Mouse (Mus musculus) bone marrow, adult 2 months (tissue): ENCODE results near the gene Slc44a3. TPM values are rescaled to one million over a fixed set of nuclear protein-coding genes. Genes with fewer than 3 reads are reported as not detected.

ENCODE experiments used
- H3K27ac ChIP-seq: fragments of 200-500 bp; 2 replicates; pipeline ENCODE4 v1.5.1; 2012; ENCODE audit warnings: low read depth, mild to moderate bottlenecking, control low read depth, inconsistent platforms, low read length; ENCODE audit not compliant: control insufficient read depth, poor library complexity, insufficient read depth
- H3K4me1 ChIP-seq: fragments of 200-500 bp; 2 replicates; pipeline ENCODE4 v1.6.1; 2011; ENCODE audit warnings: low read length; ENCODE audit not compliant: control insufficient read depth, insufficient read depth
- H3K4me3 ChIP-seq: fragments of 200-500 bp; replicated peaks from 2 replicates; pipeline ENCODE3; 2011; ENCODE audit warnings: mild to moderate bottlenecking, low read depth, low read length, control low read depth; ENCODE audit not compliant: control insufficient read depth
- CTCF ChIP-seq: fragments of 200-500 bp; IDR thresholded peaks from 2 replicates; pipeline ENCODE4 v1.5.1; 2011; ENCODE audit warnings: low read length, control low read depth; ENCODE audit not compliant: control insufficient read depth, insufficient read depth
- POLR2A ChIP-seq: fragments of 200-500 bp; IDR thresholded peaks from 2 replicates; pipeline ENCODE4 v1.6.1; 2011; ENCODE audit warnings: low read depth, mild to moderate bottlenecking, control low read depth, low read length, borderline replicate concordance; ENCODE audit not compliant: control insufficient read depth
- whole genome bisulfite sequencing: fragments of 180-500 bp; shearing (Covaris S2); methylation state at CpG from one replicate; pipeline ENCODE4 v1.1.7; 2018; 5-methylcytosine and 5-hydroxymethylcytosine counted together
- polyA plus RNA-seq: library from polyadenylated mRNA; stranded (reverse); fragments of >200 nt; gene quantifications from 2 replicates; pipeline ENCODE4 v1.2.4, GENCODE M21; 2011; ENCODE audit warnings: low replicate concordance; ENCODE audit not compliant: missing spikeins, insufficient read depth, insufficient read length

The Slc44a3 gene
- polyA plus RNA-seq, 1 experiment, result 1.3 TPM

DNA sequence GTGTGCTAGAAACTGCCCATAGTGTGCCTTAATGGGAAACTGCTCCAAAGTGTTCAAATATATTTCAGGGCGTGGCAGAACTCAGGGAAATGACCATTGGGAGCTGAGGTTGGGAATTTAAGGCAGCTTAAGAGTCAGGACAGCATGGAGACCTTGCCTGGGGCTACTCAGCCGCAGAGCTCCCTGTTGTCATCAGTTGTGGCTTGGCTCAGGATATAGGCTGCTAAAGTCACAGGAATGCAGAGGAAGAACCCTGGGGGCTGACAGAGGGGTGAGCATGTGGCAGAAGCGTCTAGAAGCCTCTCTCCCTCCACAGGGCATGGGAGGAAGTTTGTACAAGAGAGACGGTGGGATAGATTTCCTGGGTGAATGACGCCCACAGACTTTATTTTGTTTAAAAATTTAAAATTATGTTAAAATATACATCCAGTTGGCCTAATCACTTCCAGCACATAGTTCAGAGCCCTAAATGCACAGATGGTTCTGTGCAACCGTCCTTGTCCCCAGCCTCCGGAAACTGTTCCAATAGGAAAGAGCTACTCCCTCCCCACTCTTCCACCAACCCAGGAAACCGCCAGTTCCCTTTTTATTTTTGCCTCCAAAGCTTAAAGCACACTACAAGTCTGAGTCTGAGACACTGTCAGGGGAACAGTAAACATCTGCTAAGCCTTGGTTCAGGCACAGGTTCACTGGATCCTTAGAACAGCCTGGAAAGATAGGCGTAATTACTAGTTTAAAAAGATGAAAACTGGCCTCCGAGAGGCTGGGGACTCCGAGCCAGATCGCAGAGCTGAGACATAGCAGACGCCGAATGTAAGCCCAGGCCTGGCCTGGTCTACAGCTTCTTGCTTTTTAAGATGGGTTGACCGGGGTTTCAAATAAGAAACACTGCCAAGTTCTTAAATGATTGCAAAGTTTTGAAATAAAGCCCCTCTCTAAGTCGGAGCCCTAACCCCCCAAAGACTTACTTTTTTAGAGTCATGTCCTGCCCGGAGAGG, 5.8 kb downstream of the Slc44a3 start:
- no peak for TF ChIP-seq POLR2A
- no peak for TF ChIP-seq CTCF
- Histone ChIP-seq H3K4me3 (no peak overlapping the region), H3K27ac (no peak overlapping the region), H3K4me1 (no peaks in the 10 kb centered on the region)
- WGBS, result 57% methylated on average over 17 of the region's 17 CpGs

DNA sequence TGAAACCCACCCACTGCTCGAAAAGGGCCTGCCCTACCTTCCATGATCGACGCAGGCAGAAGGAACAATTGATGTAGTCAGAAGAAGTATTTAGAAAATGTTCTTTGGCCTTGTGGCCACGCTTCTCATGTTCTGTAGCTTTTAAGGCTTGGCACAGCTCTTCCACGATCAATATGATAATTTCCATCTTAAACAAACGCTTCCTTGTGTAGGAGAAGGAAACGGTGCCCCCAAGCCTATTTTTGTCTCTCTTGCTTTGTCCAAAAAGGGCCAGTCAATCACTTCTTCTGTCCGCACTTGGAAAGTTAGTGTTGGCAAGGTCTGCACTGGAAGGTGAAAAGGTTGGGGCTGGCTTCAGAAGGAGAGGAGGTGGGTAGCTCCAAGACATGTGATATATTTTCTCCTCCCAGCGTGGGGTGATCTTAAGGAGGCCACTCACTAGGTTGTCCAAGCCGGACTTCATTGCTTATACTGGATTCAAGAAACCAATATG, 10.5 kb downstream of the Slc44a3 start:
- Histone ChIP-seq H3K27ac (no peak overlapping the region), H3K4me3 (no peak overlapping the region), H3K4me1 (no peaks in the 10 kb centered on the region; the same call in 1 of the 2 replicates)
- TF ChIP-seq POLR2A (no peak), CTCF (no peak)
- 77% methylated on average over 10 of the region's 10 CpGs for WGBS

DNA sequence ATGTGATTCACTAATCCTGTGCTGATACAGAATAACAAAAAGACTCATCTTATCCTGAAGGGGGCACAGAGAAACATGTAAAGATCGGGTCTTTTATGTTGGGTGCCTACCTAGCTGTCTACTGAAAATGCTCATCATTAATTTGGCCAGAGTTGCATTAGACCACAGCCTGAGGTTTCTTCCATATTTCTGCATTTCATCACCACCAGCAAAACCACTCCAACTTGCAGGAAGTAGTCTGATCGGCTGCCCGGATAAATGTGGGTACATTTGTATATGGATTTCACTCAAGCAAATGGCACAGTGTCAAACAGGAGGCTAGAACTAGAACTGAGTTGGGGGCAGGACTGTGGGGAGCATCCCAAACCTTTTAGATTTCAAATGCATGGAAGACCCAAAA, 11.1 kb downstream of the Slc44a3 start:
- no peak overlapping the region for H3K27ac ChIP-seq
- no peak overlapping the region for H3K4me3 ChIP-seq
- 6% methylated on average over 3 of the region's 3 CpGs for WGBS
- no peaks in the 10 kb centered on the region; the same call in 1 of the 2 replicates for H3K4me1 ChIP-seq
- TF ChIP-seq POLR2A (no peak), CTCF (no peak)

DNA sequence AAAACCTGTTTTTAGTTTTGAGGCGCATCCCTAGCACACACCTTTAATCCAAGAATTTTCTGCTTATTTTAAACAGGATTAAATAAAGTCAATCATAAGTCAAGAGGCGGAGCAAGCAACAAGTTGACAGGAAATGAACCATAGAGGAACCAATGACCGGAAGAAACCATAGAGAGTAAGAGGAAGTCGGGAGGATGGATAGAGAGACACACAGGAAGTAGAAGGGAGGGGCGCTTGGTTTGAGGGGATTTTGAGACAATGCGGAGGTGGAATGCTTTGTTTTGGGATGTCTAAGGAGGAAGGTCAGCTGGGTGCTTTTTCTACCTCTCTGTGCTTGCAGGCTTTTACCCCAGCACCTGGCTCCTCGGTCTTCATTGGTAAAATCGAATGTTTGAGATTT, 15.2 kb downstream of the Slc44a3 start:
- 76% methylated on average over 8 of the region's 8 CpGs for WGBS
- TF ChIP-seq CTCF (no peak), POLR2A (no peak)
- Histone ChIP-seq H3K4me1 (no peaks in the 10 kb centered on the region; the same call in 1 of the 2 replicates), H3K27ac (no peak overlapping the region), H3K4me3 (no peak overlapping the region)

DNA sequence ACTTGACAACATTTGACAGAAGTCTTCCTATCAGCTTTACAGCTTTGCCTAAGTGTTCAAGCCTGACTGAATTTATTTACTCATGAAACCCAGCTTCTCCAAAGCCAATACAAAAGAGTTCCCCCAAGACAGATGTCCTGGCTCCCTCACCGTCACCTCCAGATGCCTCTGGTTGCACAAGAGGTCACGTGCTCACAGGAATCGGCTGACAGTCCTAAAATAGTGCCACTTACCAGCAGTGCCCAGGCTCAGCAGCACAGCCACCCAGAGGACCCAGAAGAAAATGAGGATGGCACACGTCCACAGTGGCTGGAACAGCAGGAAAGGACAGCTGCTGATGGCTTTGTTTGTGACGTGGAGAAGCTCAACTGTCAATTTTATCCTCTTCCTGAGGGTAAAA, 23.1 kb downstream of the Slc44a3 start:
- H3K4me1 ChIP-seq, result no peaks in the 10 kb centered on the region
- TF ChIP-seq CTCF (no peak), POLR2A (no peak)
- WGBS, result 1% methylated on average over 5 of the region's 5 CpGs
- H3K27ac ChIP-seq, result no peak overlapping the region
- H3K4me3 ChIP-seq, result no peak overlapping the region

DNA sequence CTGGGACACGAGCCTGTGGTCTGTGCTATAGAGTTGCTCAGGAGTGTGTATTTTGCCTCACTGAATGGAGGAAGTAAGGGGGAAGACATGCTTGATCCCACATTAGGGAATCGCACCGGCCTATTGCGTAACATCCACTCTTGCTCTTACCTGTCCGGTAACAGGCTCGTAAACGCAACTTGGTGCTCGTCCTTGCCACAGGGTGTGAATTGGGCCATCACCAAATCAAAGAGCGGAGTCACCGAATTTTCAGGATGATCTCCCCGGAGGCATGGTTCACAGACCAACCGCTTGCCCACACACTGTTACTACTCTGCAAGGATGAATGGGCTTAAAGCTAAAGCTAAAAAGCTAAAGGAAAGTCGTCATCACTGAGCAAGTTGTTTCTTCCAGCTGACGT, 24.5 kb downstream of the Slc44a3 start:
- no peak overlapping the region for H3K4me3 ChIP-seq
- no peak for TF ChIP-seq POLR2A
- no peak for TF ChIP-seq CTCF

GRCm38 (mm10) chr3:121506756-121507155, 25.4 kb downstream of the Slc44a3 start:
- TF ChIP-seq CTCF, result no peak
- TF ChIP-seq POLR2A, result no peak
- WGBS, result 88% methylated on average over 7 of the region's 7 CpGs

More for the DNA sequence above, 24.5 kb downstream of the Slc44a3 start:
- WGBS, result 76% methylated on average over 14 of the region's 14 CpGs
- Histone ChIP-seq H3K4me1 (no peaks in the 10 kb centered on the region), H3K27ac (no peak overlapping the region)

GRCm38 (mm10) chr3:121506175-121506574, 26.0 kb downstream of the Slc44a3 start:
- no peak overlapping the region for H3K4me3 ChIP-seq
- H3K4me1 ChIP-seq, result no peaks in the 10 kb centered on the region
- 77% methylated on average over 8 of the region's 8 CpGs for WGBS
- TF ChIP-seq POLR2A (no peak), CTCF (no peak)
- no peak overlapping the region; the same call in 1 of the 2 replicates for H3K27ac ChIP-seq

More at GRCm38 (mm10) chr3:121506756-121507155, 25.4 kb downstream of the Slc44a3 start:
- Histone ChIP-seq H3K27ac (no peak overlapping the region), H3K4me3 (no peak overlapping the region), H3K4me1 (no peaks in the 10 kb centered on the region)
